Mouse (Mus musculus): ENCODE data around the gene Apob. TPM values are rescaled to one million over a fixed set of nuclear protein-coding genes. Genes with fewer than 3 reads are reported as not detected.

Gene Apob
- polyA plus RNA-seq, 1 experiment from 2014 or later: 0.95 TPM

DNA sequence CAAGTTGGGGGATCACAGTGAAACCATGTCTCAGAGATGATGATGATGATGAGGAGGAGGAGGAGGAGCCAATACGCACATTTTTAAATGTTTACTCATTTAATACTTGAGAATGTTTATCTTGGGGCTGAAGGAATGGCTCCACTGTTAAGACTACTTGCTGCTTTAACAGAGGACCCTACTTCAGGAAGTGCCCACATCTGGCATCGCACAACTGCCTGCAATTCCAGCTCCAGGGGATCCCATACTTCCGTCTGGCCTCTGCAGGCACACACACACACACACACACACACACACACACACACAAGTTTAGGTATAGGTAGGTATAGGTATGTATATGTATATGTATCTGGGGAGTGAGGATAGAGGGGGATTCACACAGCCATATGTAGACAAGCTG, 6.6 kb upstream of the Apob start:
- no peak overlapping the region for H3K4me3 ChIP-seq (ENCODE audit: low read length)
- no peaks in the 10 kb centered on the region for H3K4me1 ChIP-seq (ENCODE audit: control insufficient read depth, insufficient read depth, low read length)
- no peak overlapping the region for H3K9ac ChIP-seq (ENCODE audit: low read length)
- H3K9me3 ChIP-seq (replicated peaks; ENCODE audit: control insufficient read depth, low read length): no peaks in the 10 kb centered on the region
- whole genome bisulfite sequencing: 67% methylated on average over 3 of the region's 3 CpGs
- no peak overlapping the region for H3K27ac ChIP-seq (ENCODE audit: low read length)
- H3K36me3 ChIP-seq (ENCODE audit: control insufficient read depth, insufficient read depth): no peaks in the 10 kb centered on the region
- H3K4me2 ChIP-seq (ENCODE audit: low read depth, low read length): no peak overlapping the region
- H3K27me3 ChIP-seq (ENCODE audit: control insufficient read depth, insufficient read depth, low read length): no peaks in the 10 kb centered on the region
- ATAC-seq (replicated peaks; ENCODE audit: extremely low read depth, insufficient read depth, low FRiP score): no peak

DNA sequence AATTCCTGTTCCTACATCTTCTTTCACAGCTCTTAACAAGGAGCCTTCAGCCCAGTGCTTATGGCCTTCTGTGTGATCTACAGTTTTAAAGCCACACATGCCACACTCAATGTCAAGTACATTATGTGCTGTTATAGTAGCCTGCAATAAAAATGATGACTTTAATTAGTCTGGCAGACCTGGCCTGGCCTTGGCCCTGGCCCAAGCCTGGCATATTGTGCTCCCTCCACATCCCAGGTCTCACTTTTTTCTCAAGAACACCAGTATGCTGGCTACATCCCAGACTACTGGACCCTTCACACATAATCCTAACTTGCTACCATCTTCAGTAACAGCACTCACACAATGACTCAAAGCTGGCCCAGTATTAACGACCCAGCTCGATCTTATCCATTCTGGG, 5.7 kb upstream of the Apob start:
- 80% methylated on average over 2 of the region's 2 CpGs for WGBS
- H3K9me3 ChIP-seq (replicated peaks; ENCODE audit: control insufficient read depth, low read length): no peaks in the 10 kb centered on the region
- no peak overlapping the region for H3K4me3 ChIP-seq (ENCODE audit: low read length)
- no peak overlapping the region for H3K27ac ChIP-seq (ENCODE audit: low read length)
- no peaks in the 10 kb centered on the region for H3K36me3 ChIP-seq (ENCODE audit: control insufficient read depth, insufficient read depth)
- H3K4me1 ChIP-seq (ENCODE audit: control insufficient read depth, insufficient read depth, low read length): no peaks in the 10 kb centered on the region
- no peak overlapping the region for H3K4me2 ChIP-seq (ENCODE audit: low read depth, low read length)
- no peak overlapping the region for H3K9ac ChIP-seq (ENCODE audit: low read length)
- ATAC-seq (replicated peaks; ENCODE audit: extremely low read depth, insufficient read depth, low FRiP score): no peak
- H3K27me3 ChIP-seq (ENCODE audit: control insufficient read depth, insufficient read depth, low read length): no peaks in the 10 kb centered on the region

DNA sequence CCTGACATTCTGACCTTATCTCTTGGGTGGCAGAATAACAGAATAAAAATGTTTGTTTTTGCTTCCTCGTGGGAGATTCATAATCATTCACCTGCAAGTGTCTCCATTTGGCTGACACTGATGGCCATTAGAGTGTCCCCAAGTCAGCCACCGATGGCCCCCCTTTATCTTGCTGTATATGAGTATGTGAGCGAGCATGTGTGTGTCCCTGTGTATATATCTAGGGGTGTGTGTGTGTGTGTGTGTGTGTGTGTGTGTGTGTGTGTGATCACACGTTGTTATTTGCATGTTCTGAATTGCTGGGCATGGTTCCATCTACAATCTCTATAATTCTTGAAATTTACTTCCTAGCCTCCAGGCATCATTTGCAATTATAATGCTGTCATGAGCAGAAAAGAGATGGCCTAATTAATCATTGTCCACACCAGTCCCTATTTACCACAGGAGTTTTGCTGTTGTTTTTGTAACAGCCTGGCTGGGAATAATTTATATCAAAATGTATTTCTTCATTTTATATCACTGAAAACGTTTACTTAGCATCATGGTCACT, 3.6 kb upstream of the Apob start:
- H3K4me2 ChIP-seq (ENCODE audit: low read depth, low read length): no peak overlapping the region
- 64% methylated on average over 5 of the region's 5 CpGs for WGBS
- H3K9ac ChIP-seq (ENCODE audit: low read length): no peak overlapping the region
- H3K36me3 ChIP-seq (ENCODE audit: control insufficient read depth, insufficient read depth): no peaks in the 10 kb centered on the region
- no peak overlapping the region for H3K4me3 ChIP-seq (ENCODE audit: low read length)
- H3K27me3 ChIP-seq (ENCODE audit: control insufficient read depth, insufficient read depth, low read length): no peaks in the 10 kb centered on the region
- no peak overlapping the region for H3K27ac ChIP-seq (ENCODE audit: low read length)
- H3K9me3 ChIP-seq (replicated peaks; ENCODE audit: control insufficient read depth, low read length): no peaks in the 10 kb centered on the region
- ATAC-seq (replicated peaks; ENCODE audit: extremely low read depth, insufficient read depth, low FRiP score): no peak
- no peaks in the 10 kb centered on the region for H3K4me1 ChIP-seq (ENCODE audit: control insufficient read depth, insufficient read depth, low read length)

DNA sequence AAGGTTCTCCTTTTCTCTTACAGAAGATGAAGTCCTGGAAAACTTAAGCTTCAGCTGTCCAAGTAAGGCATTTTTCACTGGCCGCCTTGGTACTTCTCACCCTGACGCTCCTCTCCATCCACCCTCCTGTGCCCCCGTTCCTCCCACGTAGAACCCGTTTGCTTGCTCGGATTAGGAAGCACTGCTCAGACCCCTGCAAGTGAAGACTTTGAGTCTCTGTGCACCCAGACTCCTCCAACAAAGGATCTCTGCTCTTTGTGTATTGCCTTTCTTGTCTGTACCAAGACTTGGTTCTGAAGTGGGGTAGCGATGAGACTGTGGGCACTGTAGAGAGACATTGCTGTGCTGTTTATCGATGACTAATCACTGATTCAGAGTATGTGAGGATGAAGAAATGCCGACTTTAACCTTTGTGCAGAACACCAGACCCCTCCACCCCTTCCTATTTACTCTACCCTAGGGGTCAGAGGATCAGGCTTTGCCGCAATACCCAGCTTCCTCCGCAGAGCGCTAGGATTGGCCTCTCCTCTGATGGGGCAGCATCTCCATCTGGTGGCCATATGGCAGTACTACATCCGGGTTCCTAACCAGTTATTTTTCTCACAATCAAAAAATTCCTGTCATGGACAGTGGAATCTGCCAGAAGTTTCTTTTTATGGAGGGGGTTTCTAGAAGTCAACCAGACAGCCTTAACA, 889 bp downstream of the Apob start:
- 45% methylated on average over 13 of the region's 13 CpGs for WGBS
- no peaks in the 10 kb centered on the region for H3K4me1 ChIP-seq (ENCODE audit: control insufficient read depth, insufficient read depth, low read length)
- no peaks in the 10 kb centered on the region for H3K27me3 ChIP-seq (ENCODE audit: control insufficient read depth, insufficient read depth, low read length)
- no peak overlapping the region for H3K27ac ChIP-seq (ENCODE audit: low read length)
- H3K9me3 ChIP-seq (replicated peaks; ENCODE audit: control insufficient read depth, low read length): no peaks in the 10 kb centered on the region
- no peaks in the 10 kb centered on the region for H3K36me3 ChIP-seq (ENCODE audit: control insufficient read depth, insufficient read depth)
- 0 out of 2 replicates have a peak, but pooled peaks have one; percentile 41 for ATAC-seq (replicated peaks; ENCODE audit: extremely low read depth, insufficient read depth, low FRiP score)
- no peak overlapping the region for H3K4me2 ChIP-seq (ENCODE audit: low read depth, low read length)
- H3K4me3 ChIP-seq (ENCODE audit: low read length): no peak overlapping the region
- no peak overlapping the region for H3K9ac ChIP-seq (ENCODE audit: low read length)

DNA sequence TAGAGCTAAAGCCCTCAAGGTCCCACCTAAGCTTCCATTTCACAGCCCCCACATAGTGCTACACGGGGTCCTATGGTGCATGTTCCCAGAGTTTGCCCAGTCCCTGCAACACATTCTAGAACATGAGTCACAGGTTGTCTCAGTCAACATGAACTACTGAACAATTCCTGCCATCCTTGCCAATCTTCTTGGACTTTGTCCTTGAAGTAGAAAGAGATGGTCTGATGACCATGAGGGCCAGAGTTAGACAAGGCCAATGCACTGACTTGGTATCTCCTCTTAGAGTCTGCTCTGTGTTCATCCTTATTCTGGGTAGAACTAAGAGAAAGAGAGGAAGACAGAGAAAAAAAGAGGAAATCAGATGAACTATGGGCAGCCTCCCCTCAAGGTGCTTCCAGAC, 7.0 kb downstream of the Apob start:
- Histone ChIP-seq H3K27me3 (ENCODE audit: control insufficient read depth, insufficient read depth, low read length) (no peaks in the 10 kb centered on the region), H3K27ac (ENCODE audit: low read length) (no peak overlapping the region), H3K4me1 (ENCODE audit: control insufficient read depth, insufficient read depth, low read length) (no peaks in the 10 kb centered on the region), H3K4me3 (ENCODE audit: low read length) (no peak overlapping the region), H3K36me3 (ENCODE audit: control insufficient read depth, insufficient read depth) (no peaks in the 10 kb centered on the region), H3K9ac (ENCODE audit: low read length) (no peak overlapping the region), H3K4me2 (ENCODE audit: low read depth, low read length) (no peak overlapping the region), H3K9me3 (replicated peaks; ENCODE audit: control insufficient read depth, low read length) (no peaks in the 10 kb centered on the region)
- no peak for ATAC-seq (replicated peaks; ENCODE audit: extremely low read depth, insufficient read depth, low FRiP score)
- WGBS: 68% methylated on average over 1 of the region's 1 CpGs

DNA sequence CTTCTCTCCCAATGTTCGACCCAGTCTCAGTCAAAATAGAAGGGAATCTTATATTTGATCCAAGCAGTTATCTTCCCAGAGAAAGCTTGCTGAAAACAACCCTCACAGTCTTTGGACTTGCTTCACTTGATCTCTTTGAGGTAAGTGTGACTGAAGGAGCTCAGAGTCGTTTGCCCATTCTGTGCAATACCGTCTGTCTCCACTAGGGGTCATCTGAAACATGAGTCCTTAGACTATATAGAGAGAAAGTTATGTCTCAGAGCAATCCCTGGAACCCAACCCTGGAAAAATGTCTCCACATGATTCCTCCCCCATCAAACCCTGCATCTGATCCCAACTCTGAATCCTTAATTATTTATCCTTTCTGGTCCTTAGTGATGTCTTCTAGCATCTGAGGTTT, 13.4 kb downstream of the Apob start:
- no peaks in the 10 kb centered on the region for H3K4me1 ChIP-seq (ENCODE audit: control insufficient read depth, insufficient read depth, low read length)
- H3K4me2 ChIP-seq (ENCODE audit: low read depth, low read length): no peak overlapping the region
- 9% methylated on average over 3 of the region's 3 CpGs for WGBS
- ATAC-seq (replicated peaks; ENCODE audit: extremely low read depth, insufficient read depth, low FRiP score): no peak; the same call in 1 of the 2 replicates
- no peak overlapping the region for H3K27ac ChIP-seq (ENCODE audit: low read length)
- H3K36me3 ChIP-seq (ENCODE audit: control insufficient read depth, insufficient read depth): no peaks in the 10 kb centered on the region
- H3K9ac ChIP-seq (ENCODE audit: low read length): no peak overlapping the region
- no peaks in the 10 kb centered on the region for H3K9me3 ChIP-seq (replicated peaks; ENCODE audit: control insufficient read depth, low read length)
- H3K4me3 ChIP-seq (ENCODE audit: low read length): no peak overlapping the region
- H3K27me3 ChIP-seq (ENCODE audit: control insufficient read depth, insufficient read depth, low read length): no peaks in the 10 kb centered on the region

DNA sequence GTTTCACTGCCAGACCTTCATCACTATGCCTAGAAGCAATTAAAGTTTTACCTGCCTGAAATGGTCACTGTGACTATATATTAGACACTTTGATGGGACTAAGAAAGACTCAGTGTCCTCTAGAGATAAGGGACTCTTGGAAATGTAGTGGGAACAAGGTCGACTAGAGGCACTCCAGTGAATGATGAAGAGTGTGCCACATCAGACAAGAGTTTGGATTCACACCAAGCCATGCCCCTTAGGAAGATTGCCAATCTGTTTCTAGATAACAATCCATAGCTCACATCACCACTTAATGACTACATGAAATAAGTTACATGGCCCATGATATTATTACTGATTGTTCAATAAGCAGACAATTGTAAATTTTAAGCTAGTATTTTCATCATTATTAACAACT, 14.1 kb downstream of the Apob start:
- Histone ChIP-seq H3K9ac (ENCODE audit: low read length) (no peak overlapping the region), H3K4me2 (ENCODE audit: low read depth, low read length) (no peak overlapping the region), H3K27ac (ENCODE audit: low read length) (no peak overlapping the region), H3K9me3 (replicated peaks; ENCODE audit: control insufficient read depth, low read length) (no peaks in the 10 kb centered on the region), H3K4me1 (ENCODE audit: control insufficient read depth, insufficient read depth, low read length) (no peaks in the 10 kb centered on the region), H3K4me3 (ENCODE audit: low read length) (no peak overlapping the region), H3K36me3 (ENCODE audit: control insufficient read depth, insufficient read depth) (no peaks in the 10 kb centered on the region), H3K27me3 (ENCODE audit: control insufficient read depth, insufficient read depth, low read length) (no peaks in the 10 kb centered on the region)
- ATAC-seq (replicated peaks; ENCODE audit: extremely low read depth, insufficient read depth, low FRiP score): no peak
- 15% methylated on average over 1 of the region's 1 CpGs for WGBS

DNA sequence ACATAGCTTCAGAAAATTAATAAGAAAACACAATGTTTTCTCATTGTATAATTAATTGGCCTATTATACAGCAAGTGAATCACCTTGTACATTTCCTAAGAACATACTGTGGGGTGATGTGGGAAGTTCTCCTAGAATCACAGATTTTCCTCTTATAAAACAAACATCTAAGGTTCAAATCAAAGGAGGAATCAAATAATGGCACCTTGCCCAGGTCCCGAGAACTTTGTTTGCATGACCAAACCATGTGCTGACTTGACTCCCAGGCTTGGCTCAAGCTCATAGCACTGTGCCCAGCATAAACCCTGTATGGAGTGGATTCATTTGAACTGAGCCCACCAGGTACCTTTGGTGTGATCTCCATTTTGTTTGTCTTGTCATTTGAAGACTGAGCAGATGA, 43.5 kb downstream of the Apob start:
- Histone ChIP-seq H3K4me1 (ENCODE audit: control insufficient read depth, insufficient read depth, low read length) (no peaks in the 10 kb centered on the region), H3K27me3 (ENCODE audit: control insufficient read depth, insufficient read depth, low read length) (no peaks in the 10 kb centered on the region), H3K4me2 (ENCODE audit: low read depth, low read length) (no peak overlapping the region), H3K9ac (ENCODE audit: low read length) (no peak overlapping the region), H3K36me3 (ENCODE audit: control insufficient read depth, insufficient read depth) (no peaks in the 10 kb centered on the region), H3K4me3 (ENCODE audit: low read length) (no peak overlapping the region), H3K27ac (ENCODE audit: low read length) (no peak overlapping the region), H3K9me3 (replicated peaks; ENCODE audit: control insufficient read depth, low read length) (no peaks in the 10 kb centered on the region)
- no peak for ATAC-seq (replicated peaks; ENCODE audit: extremely low read depth, insufficient read depth, low FRiP score)
- 77% methylated on average over 1 of the region's 1 CpGs for WGBS

DNA sequence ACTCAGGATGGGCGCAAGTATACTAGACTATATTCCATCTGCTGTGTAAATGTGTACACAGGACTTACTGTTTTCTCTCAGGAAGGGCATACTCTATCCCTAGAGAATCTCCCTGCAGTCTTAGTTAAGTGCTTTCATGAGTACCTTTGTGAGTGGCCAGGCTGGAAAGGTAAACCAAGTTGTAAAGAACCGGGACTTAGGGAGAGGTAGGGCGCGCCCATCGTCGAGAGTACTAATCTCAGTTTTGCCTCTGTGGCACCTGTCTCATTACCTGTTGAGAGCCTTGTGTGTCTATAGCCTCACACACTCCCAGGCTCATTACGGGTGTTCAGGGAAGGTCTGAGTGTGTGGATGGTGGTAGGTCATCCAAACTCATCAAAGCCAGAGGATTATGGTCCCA, 52.1 kb downstream of the Apob start:
- no peaks in the 10 kb centered on the region for H3K27me3 ChIP-seq (ENCODE audit: control insufficient read depth, insufficient read depth, low read length)
- no peak for ATAC-seq (replicated peaks; ENCODE audit: extremely low read depth, insufficient read depth, low FRiP score)
- no peak overlapping the region for H3K4me3 ChIP-seq (ENCODE audit: low read length)
- no peak overlapping the region for H3K27ac ChIP-seq (ENCODE audit: low read length)
- WGBS: 86% methylated on average over 7 of the region's 7 CpGs
- no peak overlapping the region for H3K9ac ChIP-seq (ENCODE audit: low read length)
- H3K36me3 ChIP-seq (ENCODE audit: control insufficient read depth, insufficient read depth): no peaks in the 10 kb centered on the region
- no peaks in the 10 kb centered on the region for H3K9me3 ChIP-seq (replicated peaks; ENCODE audit: control insufficient read depth, low read length)
- H3K4me1 ChIP-seq (ENCODE audit: control insufficient read depth, insufficient read depth, low read length): no peaks in the 10 kb centered on the region
- no peak overlapping the region for H3K4me2 ChIP-seq (ENCODE audit: low read depth, low read length)
